Mouse (Mus musculus): ENCODE measurements around the gene Psmg1. TPM values are rescaled to one million over a fixed set of nuclear protein-coding genes. Genes with fewer than 3 reads are reported as not detected.
A peak's percentile ranks its signal among the peaks of the same experiment; 100 is the strongest.
"Not testable (repeated sequence)": the region's sequence is repeated elsewhere in the genome, so short reads cannot be mapped to it uniquely, and the experiment has no call there.

The Psmg1 gene
- total RNA-seq, 1 experiment from 2014 or later = 66.6 TPM

DNA sequence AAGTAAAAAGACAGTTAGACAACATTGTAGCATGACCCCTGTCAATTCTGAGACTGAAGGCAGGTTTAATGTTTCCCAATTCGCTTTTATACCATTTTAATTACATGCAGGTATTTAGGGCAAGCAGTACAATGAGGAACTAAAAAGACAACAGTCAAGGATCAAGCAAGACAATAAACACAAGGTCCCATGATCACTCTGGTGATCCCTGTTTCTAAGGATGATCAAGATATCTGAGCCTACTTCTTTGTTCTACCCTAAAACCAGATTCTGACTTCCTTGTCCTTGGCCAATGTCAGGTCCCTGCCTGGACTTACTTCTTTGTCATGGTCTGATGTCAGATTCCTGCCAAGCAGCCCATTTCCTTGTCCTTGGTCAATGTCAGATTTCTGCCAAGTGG, 29.3 kb downstream of the Psmg1 start:
- not testable (repeated sequence) for ATAC-seq (replicated peaks; ENCODE audit: low read depth, poor library complexity, severe bottlenecking)

DNA sequence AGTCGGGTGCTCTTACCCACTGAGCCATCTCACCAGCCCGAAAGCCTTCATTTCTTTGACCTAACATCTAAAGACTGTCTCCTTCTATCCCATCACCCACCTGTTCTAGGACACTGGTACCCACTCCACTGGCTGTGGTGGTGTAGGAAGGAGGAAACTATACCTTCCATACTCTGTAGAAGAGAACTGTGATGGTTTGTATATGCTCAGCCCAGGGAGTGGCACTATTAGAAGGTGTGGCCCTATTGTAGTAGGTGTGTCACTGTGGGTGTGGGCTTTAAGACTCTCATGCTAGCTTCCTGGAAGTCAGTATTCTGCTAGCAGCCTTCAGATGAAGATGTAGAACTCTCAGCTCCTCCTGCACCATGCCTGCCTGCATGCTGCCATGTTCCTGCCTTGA, 30.1 kb downstream of the Psmg1 start:
- ATAC-seq (replicated peaks; ENCODE audit: low read depth, poor library complexity, severe bottlenecking) = not testable (repeated sequence)

DNA sequence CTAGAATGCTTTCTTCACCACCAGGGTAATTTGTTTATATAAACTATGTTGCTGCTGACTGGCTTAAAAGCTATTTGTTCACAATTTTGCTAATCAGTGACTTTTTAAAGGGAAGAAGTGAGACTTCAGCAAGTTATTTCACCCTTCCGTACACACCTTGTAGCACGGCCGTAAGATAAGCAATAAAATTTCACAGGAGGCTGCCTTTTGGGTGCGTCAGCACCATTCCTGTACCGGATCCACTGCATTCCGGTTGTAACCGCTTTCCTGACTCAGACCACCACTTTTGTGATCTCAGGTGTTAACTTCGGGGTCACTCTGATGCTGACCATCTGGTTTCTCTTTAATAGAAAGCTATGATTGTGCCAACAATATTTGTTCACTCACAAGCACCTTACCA, 32.7 kb downstream of the Psmg1 start:
- ATAC-seq (replicated peaks; ENCODE audit: low read depth, poor library complexity, severe bottlenecking) = no peak

DNA sequence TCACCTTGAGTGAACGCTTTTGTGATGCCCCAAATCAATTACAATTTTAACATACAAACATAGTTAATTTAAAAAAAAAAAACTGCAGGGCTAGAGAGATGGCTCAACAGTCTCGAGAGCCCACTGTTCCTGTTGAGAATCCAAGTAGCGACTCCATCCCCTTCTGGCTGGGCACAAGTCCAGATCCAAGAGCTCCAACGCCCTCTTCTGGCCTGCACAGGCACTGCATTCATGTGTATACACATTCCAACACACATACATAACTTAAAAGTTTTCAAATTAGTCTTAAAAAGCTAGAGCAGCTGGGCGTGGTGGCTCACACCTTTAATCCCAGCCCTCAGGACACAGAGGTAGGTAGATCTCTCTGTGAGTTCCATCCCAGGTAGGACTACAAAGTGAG, 34.1 kb downstream of the Psmg1 start:
- ATAC-seq (replicated peaks; ENCODE audit: low read depth, poor library complexity, severe bottlenecking) = no peak

DNA sequence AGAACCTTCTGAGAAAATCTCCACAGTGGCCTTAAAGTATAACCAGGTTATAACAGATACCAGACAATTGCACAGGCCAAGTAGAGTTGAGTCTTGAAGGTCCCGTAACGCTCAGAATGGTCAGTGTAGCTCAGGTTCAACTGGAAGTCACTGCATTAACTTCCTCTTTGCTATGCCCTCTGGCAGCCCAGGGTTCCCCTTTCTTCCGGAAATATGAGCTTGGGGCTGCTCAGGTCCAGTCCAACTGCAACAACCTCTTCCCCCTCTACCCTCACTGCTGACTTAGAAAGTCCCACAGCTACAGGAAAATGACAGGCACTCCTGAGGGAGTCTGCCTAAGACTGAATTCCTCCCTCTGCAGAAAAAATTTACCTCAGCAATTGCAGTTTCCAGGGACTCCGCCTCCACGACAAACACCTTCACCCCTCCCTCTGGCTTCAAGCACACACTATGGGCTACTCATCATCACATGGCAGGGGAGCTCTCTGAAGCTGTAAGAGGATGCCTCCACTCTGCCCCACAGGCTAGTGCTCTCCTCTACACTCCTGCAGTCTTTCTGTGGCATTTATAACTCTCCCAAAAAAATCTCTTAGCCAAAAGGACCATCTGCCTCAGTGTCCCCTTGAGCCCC, 34.9 kb downstream of the Psmg1 start:
- peak; percentile 92 for ATAC-seq (replicated peaks; ENCODE audit: low read depth, poor library complexity, severe bottlenecking)

DNA sequence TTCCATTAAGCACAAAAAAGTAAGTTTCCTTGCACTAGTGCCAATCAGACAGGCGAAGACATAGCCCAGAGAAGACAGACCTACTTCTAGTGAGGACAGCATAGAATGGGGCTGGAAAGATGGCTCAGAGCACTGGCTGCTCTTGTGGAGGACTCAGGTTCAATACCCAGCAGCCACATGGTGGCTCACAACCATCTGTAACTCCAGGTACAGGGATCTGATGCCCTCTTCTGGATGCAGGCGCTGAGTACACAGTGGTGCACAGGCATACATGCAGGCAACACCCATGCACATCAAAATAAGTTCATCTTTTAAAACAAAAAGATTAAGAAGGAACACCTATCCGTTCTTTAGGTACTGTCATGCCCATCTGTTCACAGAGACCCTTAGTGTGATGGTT, 36.4 kb downstream of the Psmg1 start:
- ATAC-seq (replicated peaks; ENCODE audit: low read depth, poor library complexity, severe bottlenecking) = no peak

DNA sequence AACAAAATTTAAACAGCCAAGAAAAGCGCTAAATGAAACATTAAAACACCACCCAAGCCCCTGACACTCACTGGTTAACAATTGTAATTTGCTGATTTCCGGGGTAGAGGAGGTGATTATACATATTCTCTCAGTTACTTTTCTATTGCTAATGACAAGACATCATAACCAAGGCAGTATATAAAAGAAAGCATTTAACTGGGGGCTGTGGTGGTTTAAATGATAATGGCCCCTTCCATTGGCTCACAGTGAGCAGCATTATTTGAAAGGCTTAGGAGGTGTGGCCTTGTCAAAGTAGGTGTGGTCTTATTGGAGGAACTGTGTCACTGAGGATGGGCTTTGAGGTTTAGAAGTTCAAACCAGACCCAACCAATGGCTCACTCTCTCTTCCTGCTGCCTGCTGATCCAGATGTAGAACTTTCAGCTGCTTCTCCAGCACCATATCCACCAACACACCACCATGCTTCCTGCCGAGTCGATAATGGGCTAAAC, 37.6 kb downstream of the Psmg1 start:
- ATAC-seq (replicated peaks; ENCODE audit: low read depth, poor library complexity, severe bottlenecking) = no peak

DNA sequence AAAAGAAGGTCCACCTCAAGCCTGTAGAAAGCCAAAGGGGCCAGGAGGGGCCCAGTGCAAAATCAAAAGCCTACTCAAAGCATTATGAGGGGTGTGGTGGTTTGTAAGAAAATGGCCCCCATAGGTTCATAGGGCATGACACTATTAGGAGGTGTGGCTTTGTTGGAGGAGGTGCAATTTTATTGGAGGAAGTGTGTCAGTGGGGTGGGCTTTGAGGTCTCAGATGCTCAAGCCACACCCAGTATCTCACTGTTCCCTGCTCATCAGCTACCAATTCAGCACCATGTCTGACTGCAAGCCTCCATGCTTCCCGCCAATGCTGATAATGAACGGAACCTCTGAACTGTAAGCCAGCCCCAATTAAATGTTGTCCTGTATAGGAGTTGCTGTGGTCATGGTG, 39.3 kb downstream of the Psmg1 start:
- no peak for ATAC-seq (replicated peaks; ENCODE audit: low read depth, poor library complexity, severe bottlenecking)

DNA sequence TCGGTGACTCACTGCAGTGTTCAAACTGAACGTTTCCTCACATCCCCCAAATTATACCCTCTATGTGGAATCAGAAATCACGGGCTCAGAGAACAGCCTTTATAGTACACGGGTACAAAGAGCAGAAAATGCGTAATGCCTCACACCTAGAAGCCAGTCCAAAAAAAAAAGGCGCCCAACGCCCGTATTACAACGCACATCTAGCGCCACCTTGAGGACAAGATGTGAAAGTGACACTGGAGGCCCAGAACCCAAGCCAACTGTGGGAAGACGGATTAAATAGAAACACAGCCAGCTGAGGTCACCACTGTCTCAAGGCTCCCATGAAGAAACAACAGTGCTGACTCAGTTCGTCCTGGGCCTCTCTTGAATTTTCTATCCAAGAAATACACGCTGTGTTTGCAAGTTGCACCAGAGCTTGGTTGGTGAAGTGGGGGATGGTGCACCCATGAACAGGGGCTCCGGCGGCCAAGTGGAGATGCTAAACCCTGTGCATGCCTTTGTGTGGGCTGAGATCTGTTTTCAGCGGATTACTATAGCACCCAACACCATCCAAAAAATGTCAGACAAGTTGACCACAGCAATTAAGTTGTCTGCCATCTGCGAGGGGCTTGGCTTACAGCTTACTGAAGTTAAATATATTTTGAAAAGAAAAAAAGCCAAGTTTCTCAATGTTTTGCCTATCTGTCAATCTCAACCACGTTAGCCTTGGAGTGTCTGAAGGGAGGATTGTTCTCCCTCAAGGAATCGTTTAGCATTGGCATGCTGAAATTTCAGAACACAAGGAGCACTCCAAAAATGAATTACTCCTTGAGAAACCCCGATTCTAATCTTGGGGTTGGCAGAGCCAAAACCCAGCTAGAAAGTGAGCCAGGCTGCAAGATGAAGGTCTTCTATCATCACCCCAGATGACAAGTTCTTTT, 45.1 kb downstream of the Psmg1 start:
- ATAC-seq (replicated peaks; ENCODE audit: low read depth, poor library complexity, severe bottlenecking) = peak; percentile 97

DNA sequence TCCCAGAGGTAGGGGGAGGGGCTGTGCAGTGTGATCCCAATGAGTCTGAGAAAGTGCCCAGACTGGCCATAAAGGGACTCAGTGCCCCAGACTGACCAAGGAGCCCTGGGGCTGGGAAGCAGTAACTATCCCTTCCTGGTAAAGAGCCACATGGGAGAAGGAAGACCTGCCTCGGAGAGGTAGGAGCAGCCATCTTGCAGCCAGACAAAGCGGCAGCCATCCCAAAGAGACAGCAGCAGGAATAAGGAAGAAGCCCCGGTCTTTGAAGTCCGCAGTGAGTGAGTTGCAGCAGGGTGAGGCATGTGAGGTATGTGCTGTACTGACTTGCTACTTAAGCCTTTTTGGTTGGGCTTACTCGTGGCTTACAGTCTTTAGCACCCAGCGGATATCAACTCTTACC, 47.6 kb downstream of the Psmg1 start:
- no peak for ATAC-seq (replicated peaks; ENCODE audit: low read depth, poor library complexity, severe bottlenecking)

DNA sequence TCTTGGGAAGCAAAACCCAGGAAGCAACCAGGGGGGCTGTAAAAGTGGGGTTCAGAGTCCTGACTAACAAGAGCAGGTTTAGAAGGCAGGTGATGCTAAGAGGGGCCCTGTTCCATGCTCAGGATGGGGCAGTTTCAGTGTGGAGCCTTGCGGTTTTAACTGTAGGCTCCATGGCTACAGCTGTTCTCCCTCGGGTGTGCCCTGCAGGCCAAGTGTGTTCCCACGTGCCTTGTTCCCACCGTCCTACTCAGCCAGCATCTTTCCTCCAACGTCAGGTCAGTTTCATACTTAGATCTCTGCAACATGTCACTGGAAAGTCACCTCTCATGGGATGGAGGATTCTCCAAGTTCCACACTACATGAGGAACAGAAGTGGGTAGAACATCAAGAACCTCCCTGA, 49.2 kb downstream of the Psmg1 start:
- no peak for ATAC-seq (replicated peaks; ENCODE audit: low read depth, poor library complexity, severe bottlenecking)

DNA sequence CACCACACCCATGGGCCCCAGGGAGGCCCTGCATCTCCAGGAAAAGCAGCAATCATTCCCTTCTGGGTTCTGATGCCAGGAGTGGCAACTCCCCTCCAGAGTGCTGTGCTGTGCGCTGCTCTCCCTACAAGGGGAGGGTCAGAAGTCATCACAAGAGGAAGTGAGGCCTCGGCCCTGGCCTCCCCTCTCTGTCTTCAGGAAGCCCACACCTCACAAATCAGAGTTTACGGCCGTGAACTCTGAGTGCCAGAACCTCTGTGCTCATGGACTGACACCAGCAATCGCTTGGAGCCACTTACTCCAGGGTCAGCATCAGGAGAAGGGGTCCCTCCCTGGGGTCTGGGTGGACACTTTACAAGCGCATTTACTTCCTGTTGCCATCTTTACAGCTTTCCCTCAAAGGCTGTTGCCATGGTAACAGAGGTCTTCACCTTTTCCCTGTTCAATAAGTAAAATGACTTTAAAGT, 55.2 kb downstream of the Psmg1 start:
- no peak for ATAC-seq (replicated peaks; ENCODE audit: low read depth, poor library complexity, severe bottlenecking)

DNA sequence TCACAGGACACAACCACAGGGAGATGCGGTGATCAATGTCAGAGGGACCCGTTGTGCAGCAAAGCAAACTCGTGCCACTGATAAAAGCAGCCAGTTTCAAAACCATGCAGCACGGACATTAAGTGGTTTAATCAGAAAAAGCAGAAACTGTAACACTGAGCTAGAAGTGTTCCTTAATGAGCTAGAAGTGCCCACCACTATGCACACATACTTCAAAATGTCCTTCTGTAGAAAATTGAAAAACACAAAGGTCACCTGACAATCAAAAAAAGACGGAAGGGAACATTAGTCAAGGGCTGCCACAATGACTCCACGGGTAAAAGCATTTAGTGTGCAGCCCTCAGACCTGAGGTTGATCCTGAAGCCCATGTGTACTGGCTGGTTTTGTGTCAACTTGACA, 57.9 kb downstream of the Psmg1 start:
- ATAC-seq (replicated peaks; ENCODE audit: low read depth, poor library complexity, severe bottlenecking) = no peak

DNA sequence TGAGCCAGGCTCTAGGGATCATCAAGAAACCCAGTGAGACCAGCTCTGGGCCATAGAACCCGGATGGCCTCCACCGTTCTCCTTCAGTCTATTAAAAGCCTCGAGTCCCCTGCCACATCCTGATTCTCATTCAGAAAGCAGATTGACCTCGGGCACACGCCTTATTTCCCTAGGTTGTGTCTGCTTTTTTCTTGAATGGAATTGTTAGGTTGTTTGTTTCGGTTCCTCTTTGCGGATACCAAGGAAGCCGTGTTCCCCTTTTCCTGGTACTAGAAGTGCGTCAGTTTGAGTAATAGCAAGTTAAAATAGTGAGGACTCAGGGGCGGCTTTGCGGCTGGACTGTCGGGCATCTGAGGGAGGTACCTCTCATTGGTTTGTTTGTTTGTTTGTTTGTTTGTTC, 59.3 kb downstream of the Psmg1 start:
- ATAC-seq (replicated peaks; ENCODE audit: low read depth, poor library complexity, severe bottlenecking) = peak; percentile 71

Other genes with a start within 250 kb of the Psmg1 start
- 61.2 and 62.8 TPM in 2 replicates for gene Brwd1, start 91.6 kb upstream of the Psmg1 start, total RNA-seq (2017)
- 215 and 429 TPM in 2 replicates for gene Hmgn1, start 136.8 kb upstream of the Psmg1 start, total RNA-seq (2017)
- 11.9 and 27.9 TPM in 2 replicates for gene Wrb, start 154.4 kb upstream of the Psmg1 start, total RNA-seq (2017)
- 0.18 TPM in 1 of 2 replicates, not detected in the other for gene Lca5l, start 201.3 kb upstream of the Psmg1 start, total RNA-seq (2017)
- 0.82 TPM in 1 of 2 replicates, not detected in the other for gene Sh3bgr, start 209.5 kb upstream of the Psmg1 start, total RNA-seq (2017)
- 0.59 and 0.87 TPM in 2 replicates for gene B3galt5, start 244.8 kb upstream of the Psmg1 start, total RNA-seq (2017)

Data from common myeloid progenitor, adult 5-6 weeks (primary cell).